Mouse (Mus musculus): ENCODE data around the gene Csrnp3. TPM values are rescaled to one million over a fixed set of nuclear protein-coding genes. Genes with fewer than 3 reads are reported as not detected.

The Csrnp3 gene
- polyA plus RNA-seq, 1 experiment, result 0.01 TPM

DNA sequence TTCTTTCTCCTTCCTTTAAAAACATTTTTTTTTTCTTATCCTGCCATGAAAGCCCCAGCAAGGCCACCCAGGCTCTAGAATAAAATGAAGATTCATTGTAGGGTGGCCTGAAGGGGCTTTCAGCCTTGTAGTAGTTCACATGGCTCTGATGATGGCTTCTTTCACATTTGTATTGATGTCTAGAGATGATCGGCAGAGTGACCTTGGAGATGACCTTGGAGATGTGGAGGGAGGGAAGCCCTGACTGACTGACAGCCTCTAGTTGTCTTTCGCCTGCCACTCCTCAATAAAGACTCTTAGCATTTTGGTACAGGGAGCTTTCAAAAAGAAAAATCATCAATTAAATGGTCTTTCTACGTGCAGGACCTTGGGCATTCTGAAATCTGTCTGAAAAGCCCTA, 63.0 kb downstream of the Csrnp3 start:
- H3ac ChIP-seq (ENCODE audit: control insufficient read depth, insufficient read length), result no peak overlapping the region
- no peak overlapping the region for H3K4me3 ChIP-seq
- H3K36me3 ChIP-seq (ENCODE audit: control insufficient read depth, insufficient read depth), result no peaks in the 10 kb centered on the region
- no peaks in the 10 kb centered on the region for H3K27me3 ChIP-seq (ENCODE audit: control insufficient read depth, insufficient read depth, insufficient read length)
- no peak for TF ChIP-seq REST (IDR thresholded peaks at IDR 0.05; ENCODE audit: insufficient read depth, insufficient read length)
- no peak for TF ChIP-seq SRF (IDR thresholded peaks at IDR 0.05; ENCODE audit: control insufficient read depth, insufficient read length, low read depth)
- no peak for TF ChIP-seq MYOG (IDR thresholded peaks at IDR 0.05; ENCODE audit: control insufficient read depth in 1 of 3, insufficient read depth in 1 of 3, insufficient read length in 2 of 3, low read depth in 2 of 3)
- TF ChIP-seq E2F4 (IDR thresholded peaks at IDR 0.05; ENCODE audit: insufficient read depth), result no peak
- no peak for TF ChIP-seq TCF3 (IDR thresholded peaks at IDR 0.05; ENCODE audit: insufficient read length, low read depth)
- no peak for TF ChIP-seq USF1 (IDR thresholded peaks at IDR 0.05; ENCODE audit: low read depth)
- no peak for TF ChIP-seq TCF12 (IDR thresholded peaks at IDR 0.05; ENCODE audit: insufficient read depth, poor library complexity, severe bottlenecking)
- no peaks in the 10 kb centered on the region for H3K79me2 ChIP-seq (ENCODE audit: control insufficient read depth, insufficient read depth)
- no peak overlapping the region for H3K4me2 ChIP-seq (ENCODE audit: low read depth)

DNA sequence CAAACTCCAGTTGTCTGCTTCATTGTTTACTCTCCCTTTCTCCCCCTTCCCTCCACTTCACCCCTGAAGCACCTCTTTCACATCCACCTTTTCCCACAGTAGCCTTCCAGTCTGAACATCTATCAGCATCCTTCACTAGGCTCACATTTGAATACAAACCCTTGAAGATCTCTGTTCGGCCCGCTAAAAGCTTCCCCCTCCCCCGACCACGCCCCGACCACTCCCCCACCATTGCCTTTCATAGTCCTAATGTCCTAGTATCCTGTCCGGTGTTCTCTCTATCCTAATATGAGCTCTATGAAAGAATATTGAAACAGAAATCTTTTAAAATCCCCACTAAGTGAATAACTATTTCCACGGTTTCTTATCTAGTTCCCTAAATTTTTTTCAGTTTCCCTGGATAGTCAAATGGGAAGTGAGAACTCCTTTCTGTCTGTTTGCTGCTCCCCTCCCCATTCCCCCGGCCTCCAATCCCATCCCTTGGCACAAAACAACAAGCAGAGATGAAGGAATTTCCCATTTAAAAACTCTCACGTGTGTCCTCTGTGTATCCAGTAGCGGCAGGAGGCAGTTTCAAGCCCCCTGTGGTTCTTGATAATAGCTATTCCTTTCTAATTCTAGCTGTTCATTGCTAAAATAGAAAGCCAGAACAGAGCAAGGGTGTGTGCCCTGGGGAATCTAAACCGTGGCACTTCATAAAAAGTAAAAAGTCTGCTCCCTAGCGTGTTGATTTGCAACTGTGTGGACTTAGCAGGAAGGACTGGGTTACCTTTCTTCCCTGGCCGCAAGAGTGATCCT, 64.4 kb downstream of the Csrnp3 start:
- H3ac ChIP-seq (ENCODE audit: control insufficient read depth, insufficient read length), result no peak overlapping the region
- H3K36me3 ChIP-seq (ENCODE audit: control insufficient read depth, insufficient read depth), result no peaks in the 10 kb centered on the region
- H3K4me2 ChIP-seq (ENCODE audit: low read depth), result no peak overlapping the region
- H3K79me2 ChIP-seq (ENCODE audit: control insufficient read depth, insufficient read depth), result no peaks in the 10 kb centered on the region
- TF ChIP-seq MAX (IDR thresholded peaks at IDR 0.05; ENCODE audit: low read depth), result no peak
- TF ChIP-seq CEBPB (IDR thresholded peaks at IDR 0.05; ENCODE audit: insufficient read depth, poor library complexity, severe bottlenecking), result no peak
- no peak for TF ChIP-seq REST (IDR thresholded peaks at IDR 0.05; ENCODE audit: insufficient read depth, insufficient read length)
- no peak overlapping the region for H3K4me3 ChIP-seq
- H3K27me3 ChIP-seq (ENCODE audit: control insufficient read depth, insufficient read depth, insufficient read length), result no peaks in the 10 kb centered on the region

DNA sequence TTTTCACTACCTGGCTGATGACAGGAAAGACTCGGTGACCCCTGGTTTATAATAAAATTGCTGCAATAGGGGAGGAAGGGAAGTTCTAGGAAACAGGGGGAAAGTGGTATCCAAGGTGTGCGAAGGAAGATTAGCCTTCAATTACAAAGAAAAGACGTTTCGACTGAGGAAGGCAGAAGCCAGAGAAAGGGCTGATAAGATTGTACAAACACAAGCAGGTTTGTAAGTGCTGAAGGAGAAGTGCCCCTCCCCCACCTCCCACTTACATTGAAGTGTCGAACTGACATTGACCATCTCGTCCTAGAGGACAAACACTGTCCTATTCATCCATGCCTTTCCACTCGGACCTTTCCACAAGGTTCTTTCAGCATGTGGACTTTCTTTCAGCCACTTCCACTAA, 70.4 kb downstream of the Csrnp3 start:
- H3ac ChIP-seq (ENCODE audit: control insufficient read depth, insufficient read length), result no peak overlapping the region
- no peaks in the 10 kb centered on the region for H3K36me3 ChIP-seq (ENCODE audit: control insufficient read depth, insufficient read depth)
- no peak overlapping the region for H3K4me3 ChIP-seq
- H3K79me2 ChIP-seq (ENCODE audit: control insufficient read depth, insufficient read depth), result no peaks in the 10 kb centered on the region
- TF ChIP-seq E2F4 (IDR thresholded peaks at IDR 0.05; ENCODE audit: insufficient read depth), result no peak
- TF ChIP-seq TCF12 (IDR thresholded peaks at IDR 0.05; ENCODE audit: insufficient read depth, poor library complexity, severe bottlenecking), result no peak
- TF ChIP-seq SRF (IDR thresholded peaks at IDR 0.05; ENCODE audit: control insufficient read depth, insufficient read length, low read depth), result no peak
- TF ChIP-seq POLR2A (IDR thresholded peaks at IDR 0.05; ENCODE audit: insufficient read length, low read depth), result no peak
- no peak for TF ChIP-seq REST (IDR thresholded peaks at IDR 0.05; ENCODE audit: insufficient read depth, insufficient read length)
- TF ChIP-seq POLR2AphosphoS2 (IDR thresholded peaks at IDR 0.05; ENCODE audit: insufficient read length, low read depth), result no peak
- no peak for TF ChIP-seq MYOD1 (IDR thresholded peaks at IDR 0.05; ENCODE audit: control insufficient read depth in 1 of 3, insufficient read length in 2 of 3, low read depth in 2 of 3)
- no peak for TF ChIP-seq TCF3 (IDR thresholded peaks at IDR 0.05; ENCODE audit: insufficient read length, low read depth)
- no peak for TF ChIP-seq USF1 (IDR thresholded peaks at IDR 0.05; ENCODE audit: low read depth)
- no peak for TF ChIP-seq MYOG (IDR thresholded peaks at IDR 0.05; ENCODE audit: control insufficient read depth in 1 of 3, insufficient read depth in 1 of 3, insufficient read length in 2 of 3, low read depth in 2 of 3)
- no peak for TF ChIP-seq CEBPB (IDR thresholded peaks at IDR 0.05; ENCODE audit: insufficient read depth, poor library complexity, severe bottlenecking)
- no peak for TF ChIP-seq MAX (IDR thresholded peaks at IDR 0.05; ENCODE audit: low read depth)
- H3K4me2 ChIP-seq (ENCODE audit: low read depth), result no peak overlapping the region
- no peaks in the 10 kb centered on the region for H3K27me3 ChIP-seq (ENCODE audit: control insufficient read depth, insufficient read depth, insufficient read length)

DNA sequence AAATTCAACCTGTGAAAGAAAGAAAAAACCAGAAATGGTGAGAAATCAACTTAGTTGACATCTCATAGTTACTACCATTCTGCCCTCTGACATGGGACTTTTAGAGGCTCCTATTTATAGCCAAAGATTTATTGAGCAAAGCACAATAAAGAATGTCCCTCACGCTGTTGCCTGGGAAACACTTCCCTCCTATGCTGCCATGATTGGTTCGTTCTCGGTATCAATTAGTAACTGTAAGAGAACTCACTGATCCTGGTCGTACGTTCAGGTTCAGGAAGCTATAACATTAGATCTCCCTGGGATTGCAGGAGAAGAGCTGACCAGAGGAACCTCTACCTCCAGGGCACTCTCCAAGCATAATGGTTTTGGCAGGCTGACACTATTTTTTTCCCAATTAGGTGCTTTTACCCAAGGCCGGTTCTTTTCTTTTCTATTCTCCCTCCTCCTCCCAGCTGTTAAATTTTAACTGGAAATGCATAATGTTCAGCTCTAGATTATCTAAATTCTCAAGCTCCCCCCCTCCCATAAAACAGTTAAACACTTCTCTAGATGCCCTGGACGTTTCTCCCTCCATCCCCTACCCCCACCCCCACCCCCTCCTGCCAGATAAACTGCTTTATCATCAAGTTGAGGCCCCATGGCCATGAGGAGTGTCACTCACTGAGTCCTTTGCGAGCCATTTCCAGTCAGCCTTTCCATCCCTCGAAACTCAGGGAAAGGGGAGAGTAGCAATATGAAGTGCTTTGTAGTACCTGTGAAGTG, 75.3 kb downstream of the Csrnp3 start:
- no peak overlapping the region for H3ac ChIP-seq (ENCODE audit: control insufficient read depth, insufficient read length)
- no peaks in the 10 kb centered on the region for H3K27me3 ChIP-seq (ENCODE audit: control insufficient read depth, insufficient read depth, insufficient read length)
- H3K36me3 ChIP-seq (ENCODE audit: control insufficient read depth, insufficient read depth), result no peaks in the 10 kb centered on the region
- no peak overlapping the region for H3K4me2 ChIP-seq (ENCODE audit: low read depth)
- no peak for TF ChIP-seq USF1 (IDR thresholded peaks at IDR 0.05; ENCODE audit: low read depth)
- no peak for TF ChIP-seq MYOD1 (IDR thresholded peaks at IDR 0.05; ENCODE audit: control insufficient read depth in 1 of 3, insufficient read length in 2 of 3, low read depth in 2 of 3)
- TF ChIP-seq TCF3 (IDR thresholded peaks at IDR 0.05; ENCODE audit: insufficient read length, low read depth), result no peak
- no peak for TF ChIP-seq CEBPB (IDR thresholded peaks at IDR 0.05; ENCODE audit: insufficient read depth, poor library complexity, severe bottlenecking)
- TF ChIP-seq MYOG (IDR thresholded peaks at IDR 0.05; ENCODE audit: control insufficient read depth in 1 of 3, insufficient read depth in 1 of 3, insufficient read length in 2 of 3, low read depth in 2 of 3), result no peak
- no peak for TF ChIP-seq POLR2AphosphoS2 (IDR thresholded peaks at IDR 0.05; ENCODE audit: insufficient read length, low read depth)
- TF ChIP-seq REST (IDR thresholded peaks at IDR 0.05; ENCODE audit: insufficient read depth, insufficient read length), result no peak
- no peak for TF ChIP-seq POLR2A (IDR thresholded peaks at IDR 0.05; ENCODE audit: insufficient read length, low read depth)
- no peak for TF ChIP-seq SRF (IDR thresholded peaks at IDR 0.05; ENCODE audit: control insufficient read depth, insufficient read length, low read depth)
- TF ChIP-seq E2F4 (IDR thresholded peaks at IDR 0.05; ENCODE audit: insufficient read depth), result no peak
- no peak for TF ChIP-seq MAX (IDR thresholded peaks at IDR 0.05; ENCODE audit: low read depth)
- TF ChIP-seq TCF12 (IDR thresholded peaks at IDR 0.05; ENCODE audit: insufficient read depth, poor library complexity, severe bottlenecking), result no peak
- no peaks in the 10 kb centered on the region for H3K79me2 ChIP-seq (ENCODE audit: control insufficient read depth, insufficient read depth)
- H3K4me3 ChIP-seq, result no peak overlapping the region

All from myocyte (in vitro differentiated cells).